Mouse (Mus musculus): ENCODE results near the gene Slc30a1.

Gene Slc30a1

DNA sequence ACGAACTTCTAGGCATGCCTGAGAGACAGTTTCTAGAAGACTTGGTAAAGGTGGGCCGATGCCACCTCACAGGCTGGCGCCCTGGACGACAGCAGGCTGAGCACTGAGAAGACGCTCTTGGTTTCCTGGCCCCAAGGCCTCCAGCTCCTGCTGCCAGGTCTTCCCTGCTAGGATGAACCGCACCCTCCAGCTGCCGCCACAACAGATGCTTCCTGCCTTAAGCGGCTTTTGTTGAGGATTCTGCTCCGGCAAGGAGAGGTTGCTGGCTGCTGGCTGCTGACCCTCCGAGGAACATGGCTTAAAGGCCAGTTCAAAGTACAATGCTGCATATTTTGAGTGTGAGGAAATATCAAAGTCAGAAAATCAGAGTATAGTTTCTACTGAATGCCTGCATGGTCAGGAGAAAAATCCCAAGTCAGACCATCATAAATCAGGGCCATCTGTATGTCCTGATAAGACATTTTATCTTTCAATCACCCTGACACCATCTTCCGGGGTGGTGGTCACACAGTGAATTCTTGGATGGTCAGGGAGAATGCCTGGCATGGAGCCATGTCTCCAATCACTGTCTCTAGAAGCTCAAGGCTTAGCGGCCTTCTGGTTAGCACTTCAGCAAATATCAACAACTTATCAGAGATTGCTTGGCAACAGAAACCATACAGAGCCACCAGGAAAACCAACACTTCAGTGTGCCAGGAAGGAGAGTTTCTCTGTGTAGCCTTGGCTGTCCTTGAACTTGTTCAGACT is 9.6 kb upstream of the Slc30a1 start:
- in situ Hi-C loops (cut with MseI, MboI), result no loop called here

DNA sequence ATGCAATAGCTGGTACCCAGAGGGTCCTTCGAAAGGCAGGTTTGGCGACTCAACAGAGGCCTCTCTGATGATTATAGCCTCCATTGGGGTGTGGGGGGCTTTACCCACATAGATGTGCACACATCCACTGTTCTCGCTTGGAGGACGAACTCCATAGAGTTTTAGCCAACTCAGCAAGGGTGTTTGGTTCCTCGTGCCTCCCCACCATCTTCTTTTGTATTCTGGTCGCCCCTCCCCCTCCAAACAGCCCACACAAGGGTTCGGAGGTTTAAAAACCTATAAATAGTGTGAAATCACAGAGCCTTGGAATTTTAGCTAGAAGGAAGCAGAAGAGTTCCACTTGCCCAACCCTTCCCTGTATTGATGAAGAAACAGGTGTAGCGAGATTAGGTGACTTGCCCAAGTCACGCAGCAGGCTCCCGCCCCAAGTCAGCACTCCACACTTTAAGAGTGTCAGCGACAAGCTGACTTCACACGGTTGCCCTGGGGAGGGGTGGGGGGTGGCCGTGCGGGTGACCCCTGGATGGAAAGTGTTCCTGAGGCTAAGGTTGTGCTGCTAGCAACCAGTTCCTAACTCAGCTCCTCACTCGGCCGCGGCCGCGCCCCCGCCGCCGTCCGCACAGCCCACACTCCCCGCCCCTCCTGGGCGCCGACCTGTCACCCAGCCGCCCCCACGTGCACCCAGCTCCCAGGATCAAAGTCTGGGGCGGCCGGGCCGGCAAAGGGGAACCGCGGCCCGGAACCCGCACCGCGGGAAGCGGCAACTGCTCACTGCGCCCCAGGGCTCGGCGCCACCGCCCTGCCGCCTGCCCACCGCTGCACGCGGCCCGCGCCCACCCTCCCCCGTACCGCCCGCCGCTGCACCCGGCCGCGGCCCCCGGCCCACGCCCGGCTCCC is 682 bp upstream of the Slc30a1 start:
- in situ Hi-C loops (cut with MseI, MboI), result loop anchor here in 1 of 2 experiments (5.0 kb wide), 1 partner anchor 69 kb away; no protein-coding TSS in a partner anchor

DNA sequence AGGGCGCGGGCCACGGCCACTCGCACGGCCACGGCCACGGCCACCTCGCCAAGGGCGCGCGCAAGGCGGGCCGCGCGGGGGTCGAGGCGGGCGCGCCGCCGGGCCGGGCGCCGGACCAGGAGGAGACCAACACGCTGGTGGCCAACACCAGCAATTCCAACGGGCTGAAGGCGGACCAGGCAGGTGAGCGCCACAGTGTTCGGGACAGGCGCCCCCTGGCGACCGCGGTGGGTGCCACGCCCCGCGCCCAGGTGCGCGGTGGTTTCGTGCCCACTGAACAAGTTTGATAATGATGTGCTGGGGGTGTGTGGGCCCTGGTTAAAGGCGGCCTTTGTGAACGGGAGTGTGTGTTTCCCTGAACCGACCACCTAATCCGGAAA is 854 bp downstream of the Slc30a1 start:
- in situ Hi-C loops (cut with MseI, MboI), result loop anchor here in 1 of 2 experiments (5.0 kb wide), 1 partner anchor 70 kb away; no protein-coding TSS in a partner anchor

GRCm38 (mm10) chr1:191908906-191909305 is 2.3 kb downstream of the Slc30a1 start:
- in situ Hi-C loops (cut with MseI, MboI), result loop anchor here in 1 of 2 experiments (5.0 kb wide), 1 partner anchor 72 kb away; no protein-coding TSS in a partner anchor

DNA sequence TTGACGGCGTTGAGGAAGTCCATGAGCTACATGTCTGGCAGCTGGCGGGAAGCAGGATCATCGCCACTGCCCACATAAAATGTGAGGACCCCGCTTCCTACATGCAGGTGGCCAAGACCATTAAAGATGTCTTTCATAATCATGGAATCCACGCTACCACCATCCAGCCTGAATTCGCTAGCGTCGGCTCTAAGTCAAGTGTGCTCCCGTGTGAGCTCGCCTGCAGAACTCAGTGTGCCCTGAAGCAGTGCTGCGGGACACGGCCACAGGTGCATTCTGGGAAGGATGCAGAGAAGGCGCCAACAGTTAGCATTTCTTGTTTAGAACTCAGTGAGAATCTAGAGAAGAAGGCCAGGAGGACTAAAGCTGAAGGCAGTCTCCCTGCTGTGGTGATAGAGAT is 2.7 kb downstream of the Slc30a1 start:
- in situ Hi-C loops (cut with MseI, MboI), result loop anchor here in 1 of 2 experiments (5.0 kb wide), 1 partner anchor 72 kb away; no protein-coding TSS in a partner anchor

DNA sequence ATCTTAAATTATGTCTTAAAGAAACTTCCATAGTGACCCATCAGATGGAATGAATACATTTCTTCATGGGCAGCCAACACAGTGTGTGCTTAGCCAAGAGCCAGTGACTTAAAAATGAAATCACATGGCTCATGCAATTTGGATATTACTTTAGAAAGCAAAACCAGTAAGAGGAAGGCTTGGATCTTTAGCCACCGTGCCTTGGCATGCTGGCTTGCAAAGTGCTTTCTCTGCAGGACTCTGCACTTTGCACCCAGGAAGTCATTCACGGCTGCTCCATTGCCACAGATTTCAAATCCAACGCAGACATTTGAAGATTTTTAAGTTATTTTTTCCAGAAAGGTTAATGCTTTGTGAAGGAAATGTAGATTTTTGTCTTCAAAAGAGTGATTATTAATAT is 4.1 kb downstream of the Slc30a1 start:
- in situ Hi-C loops (cut with MseI, MboI), result loop anchor here in 1 of 2 experiments (5.0 kb wide), 1 partner anchor 73 kb away; no protein-coding TSS in a partner anchor

GRCm38 (mm10) chr1:191911067-191911668 is 4.6 kb downstream of the Slc30a1 start:
- in situ Hi-C loops (cut with MseI, MboI), result loop anchor here in 1 of 2 experiments (5.0 kb wide), 1 partner anchor 74 kb away; no protein-coding TSS in a partner anchor

GRCm38 (mm10) chr1:191914647-191915046 is 8.1 kb downstream of the Slc30a1 start:
- in situ Hi-C loops (cut with MseI, MboI), result loop anchor here in 1 of 2 experiments (5.0 kb wide), 1 partner anchor 77 kb away; no protein-coding TSS in a partner anchor

DNA sequence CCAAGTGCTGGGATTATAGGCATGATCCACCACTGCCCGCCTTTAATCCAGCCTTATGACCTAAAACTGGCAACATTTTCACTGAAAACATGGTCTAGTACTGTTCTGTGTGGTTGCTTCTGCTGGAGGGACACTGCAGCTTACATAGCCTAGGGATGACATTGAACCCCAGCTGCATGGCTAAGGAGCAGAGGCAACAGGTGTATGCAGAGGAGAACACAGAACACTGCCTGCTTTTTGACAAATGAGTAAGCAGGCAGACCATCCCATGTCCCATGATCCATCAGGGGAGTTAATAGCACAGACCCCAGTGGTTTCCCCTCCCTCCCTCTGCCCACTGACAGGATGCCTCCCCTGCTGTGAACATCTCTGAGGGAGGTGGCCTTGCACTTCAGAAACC is 9.0 kb downstream of the Slc30a1 start:
- in situ Hi-C loops (cut with MseI, MboI), result no loop called here

- in situ Hi-C loops (cut with MseI, MboI), result no loop called here
Measured at GRCm38 (mm10) chr1:191916876-191917275, 10.3 kb downstream of the Slc30a1 start.

DNA sequence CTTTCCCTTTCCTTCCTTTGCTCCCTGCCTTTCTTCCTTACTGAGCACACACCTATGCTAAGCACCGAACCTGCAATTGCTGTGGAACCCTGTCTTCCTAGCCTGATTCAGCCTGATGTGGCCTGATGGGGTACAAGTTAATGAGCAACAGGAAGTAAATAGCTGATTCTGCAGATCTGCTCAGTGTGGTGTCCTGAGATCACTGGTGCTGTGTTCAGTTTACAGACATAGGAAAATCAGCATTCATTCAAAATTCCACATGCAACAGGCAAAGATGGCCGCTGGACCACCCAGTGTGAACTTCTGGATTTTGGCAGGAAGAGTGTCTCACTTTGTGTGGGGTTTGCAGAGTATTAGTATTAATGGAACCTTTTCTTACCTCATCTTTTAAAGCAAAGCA is 12.8 kb downstream of the Slc30a1 start:
- in situ Hi-C loops (cut with MseI, MboI), result no loop called here

GRCm38 (mm10) chr1:191921701-191922100 is 15.1 kb downstream of the Slc30a1 start:
- in situ Hi-C loops (cut with MseI, MboI), result no loop called here

GRCm38 (mm10) chr1:191925496-191925895 is 18.9 kb downstream of the Slc30a1 start:
- in situ Hi-C loops (cut with MseI, MboI), result no loop called here

GRCm38 (mm10) chr1:191926681-191927080 is 20.1 kb downstream of the Slc30a1 start:
- in situ Hi-C loops (cut with MseI, MboI), result no loop called here

GRCm38 (mm10) chr1:191928345-191928744 is 21.8 kb downstream of the Slc30a1 start:
- in situ Hi-C loops (cut with MseI, MboI), result no loop called here

GRCm38 (mm10) chr1:191929065-191929464 is 22.5 kb downstream of the Slc30a1 start:
- in situ Hi-C loops (cut with MseI, MboI), result no loop called here

GRCm38 (mm10) chr1:191929897-191930524 is 23.4 kb downstream of the Slc30a1 start:
- in situ Hi-C loops (cut with MseI, MboI), result no loop called here

- in situ Hi-C loops (cut with MseI, MboI), result no loop called here
Measured at GRCm38 (mm10) chr1:191930525-191931105, 24.0 kb downstream of the Slc30a1 start.

DNA sequence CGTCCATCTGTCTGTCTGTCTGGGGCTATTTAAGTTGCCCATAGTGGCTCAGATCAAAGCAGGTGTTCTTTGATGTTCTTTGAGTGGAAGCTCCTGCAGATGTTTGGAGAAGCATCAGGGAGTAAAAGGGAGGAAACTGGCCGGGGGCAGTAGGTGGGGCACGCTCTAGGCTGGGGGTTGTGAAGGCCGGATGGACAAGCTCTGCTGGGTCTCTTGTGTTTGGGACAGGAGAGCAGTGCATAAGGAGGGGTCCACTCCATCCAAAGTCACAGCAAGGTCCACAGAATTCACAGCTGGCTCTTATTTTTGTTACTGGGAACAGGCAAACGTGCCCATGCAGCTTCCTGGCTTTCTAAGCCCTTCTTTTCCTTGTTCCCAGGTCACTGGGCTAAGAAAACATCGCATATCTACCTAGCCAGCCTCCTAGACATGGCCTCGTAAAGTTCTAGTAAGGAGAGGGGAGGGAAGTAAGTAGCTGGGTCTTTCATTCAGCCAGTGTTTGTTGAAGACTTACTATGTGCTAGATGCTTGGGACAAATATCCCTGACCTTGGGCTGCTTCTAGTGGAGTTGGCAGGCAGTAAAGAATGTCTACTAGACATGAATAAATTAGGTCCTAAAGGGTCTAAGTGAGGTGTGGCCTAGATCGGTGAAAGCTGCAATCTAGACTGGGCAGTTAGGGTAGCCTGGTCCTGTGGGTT is 25.9 kb downstream of the Slc30a1 start:
- in situ Hi-C loops (cut with MseI, MboI), result no loop called here

DNA sequence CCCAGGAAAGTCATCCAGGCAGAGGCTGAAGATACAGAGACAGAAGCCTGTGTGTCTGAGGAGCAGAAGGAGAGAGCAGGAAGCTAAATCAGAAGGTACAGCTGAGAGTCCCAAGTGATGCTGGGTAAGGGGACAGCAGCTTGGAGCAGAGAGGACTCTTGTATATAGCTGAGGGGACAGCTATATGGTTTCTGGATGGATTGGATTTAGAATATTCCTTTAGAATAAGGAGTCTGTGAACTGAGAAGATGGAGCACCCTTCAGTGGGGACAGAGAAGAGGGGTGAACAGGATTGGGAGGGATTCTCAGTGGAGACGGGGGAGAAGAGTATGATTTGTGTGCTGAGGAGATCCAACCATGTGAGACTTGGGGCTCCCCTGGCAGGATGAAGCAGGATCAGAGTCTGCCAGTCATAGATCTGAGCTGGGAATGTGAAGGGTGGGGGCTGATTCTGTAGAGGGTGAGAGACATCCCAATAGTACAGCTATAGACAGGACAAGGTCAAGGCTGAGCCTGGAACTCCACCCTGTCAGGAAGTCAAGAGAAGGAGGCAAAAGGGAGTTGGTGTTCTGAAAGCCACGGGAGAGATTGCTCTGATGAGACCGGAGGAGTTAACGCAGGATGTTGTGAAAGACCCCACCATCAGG is 26.5 kb downstream of the Slc30a1 start:
- in situ Hi-C loops (cut with MseI, MboI), result no loop called here

All from mouse trophoblast stem cell (cell line).